Mouse (Mus musculus): ENCODE measurements around the gene Tmem212. TPM values are rescaled to one million over a fixed set of nuclear protein-coding genes. Genes with fewer than 3 reads are reported as not detected.
A peak's percentile ranks its signal among the peaks of the same experiment; 100 is the strongest.

Tmem212 gene
- total RNA-seq, 2 experiments from 2014 or later = not detected

DNA sequence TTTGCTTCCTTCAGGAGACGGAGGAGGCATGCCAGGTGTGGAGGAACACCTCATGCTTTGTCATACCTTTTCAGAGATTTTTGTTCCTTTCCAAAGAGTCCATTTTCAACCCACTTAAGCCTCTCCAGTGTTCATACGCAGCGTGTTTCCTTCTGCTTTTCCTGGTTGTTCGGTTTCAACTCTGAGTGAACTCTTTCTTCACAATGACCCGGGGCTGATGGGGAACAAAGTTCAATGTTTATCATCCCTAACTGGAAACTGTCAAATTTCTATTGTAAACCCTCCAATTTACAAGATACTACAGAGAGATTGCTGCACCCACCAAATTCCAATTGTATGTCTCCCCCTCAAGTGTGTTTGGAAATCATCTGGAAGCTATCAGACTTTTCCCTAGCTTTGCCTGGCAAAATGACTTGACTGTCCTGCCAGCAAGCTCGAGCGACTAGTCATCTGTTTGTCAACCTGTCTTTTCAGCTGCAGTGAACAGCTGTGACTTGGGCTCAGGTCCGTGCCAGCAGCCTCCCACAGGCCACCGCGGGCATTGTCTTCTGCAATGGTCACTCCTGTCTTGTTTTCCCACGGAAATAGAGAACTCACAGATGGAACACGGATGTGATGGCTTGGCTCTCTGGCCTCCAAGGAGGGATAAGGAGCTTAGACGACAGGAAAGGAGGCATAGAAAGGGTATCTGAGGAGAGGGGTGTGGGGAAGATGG, 3.0 kb upstream of the Tmem212 start:
- DNase-seq = peak; percentile 63

DNA sequence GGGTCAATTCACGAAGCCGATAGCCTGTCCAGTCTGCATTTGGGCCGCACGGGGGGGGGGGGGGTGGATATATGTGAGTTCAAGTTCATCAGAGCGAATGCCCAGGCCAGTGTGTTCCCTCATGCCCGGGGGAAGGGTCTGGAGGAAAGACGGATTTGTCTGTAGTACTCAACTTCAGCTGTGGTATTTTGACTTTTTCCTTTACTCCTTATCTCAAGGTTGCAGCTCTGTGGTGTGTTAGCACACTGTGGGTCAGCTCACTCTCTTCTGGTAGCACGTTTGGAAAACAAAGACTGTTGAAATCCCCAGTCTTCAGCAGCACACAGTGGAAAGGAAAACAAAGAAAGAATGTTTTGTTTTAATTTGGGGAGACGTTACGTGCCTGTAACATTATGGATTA, 2.0 kb upstream of the Tmem212 start:
- no peak for DNase-seq

DNA sequence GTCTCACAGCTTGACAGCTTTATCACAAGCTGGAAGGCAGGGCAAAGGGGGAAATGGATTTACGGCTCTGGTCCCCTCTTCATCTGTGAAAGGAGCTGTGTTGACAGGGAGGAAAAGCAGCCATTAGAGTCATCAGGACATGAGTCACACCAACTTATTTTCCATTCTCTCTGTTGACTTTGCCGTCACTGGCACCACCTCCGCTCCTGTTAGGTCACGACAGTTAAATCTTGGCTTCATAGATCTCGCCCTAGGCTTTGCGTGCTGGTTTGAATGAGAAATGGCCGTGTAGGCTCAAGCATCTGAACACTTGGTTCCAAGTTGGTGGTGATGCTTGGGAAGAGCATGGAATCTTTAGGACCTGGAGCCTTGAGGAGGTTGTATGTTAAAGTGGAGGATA, 9.6 kb downstream of the Tmem212 start:
- no peak for DNase-seq

DNA sequence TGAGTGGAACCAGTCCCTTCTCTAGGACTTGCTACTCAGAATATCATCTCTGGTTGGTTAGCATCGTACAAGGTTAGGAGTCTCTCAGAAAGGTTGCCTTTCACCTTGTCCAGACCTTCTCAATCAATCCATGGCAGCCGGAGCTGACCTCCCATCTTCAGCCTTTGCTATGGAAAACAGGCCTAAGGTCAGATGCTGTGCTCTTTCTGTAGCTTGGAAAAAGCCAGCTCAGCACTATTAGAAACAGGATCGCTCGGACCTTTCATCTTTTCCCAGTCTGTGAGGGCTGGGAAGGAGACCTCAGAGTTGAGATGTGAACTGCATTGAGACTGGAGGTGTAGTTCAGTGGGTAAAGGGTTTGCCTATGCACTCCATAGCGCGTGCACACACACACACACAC, 10.6 kb downstream of the Tmem212 start:
- DNase-seq = no peak

DNA sequence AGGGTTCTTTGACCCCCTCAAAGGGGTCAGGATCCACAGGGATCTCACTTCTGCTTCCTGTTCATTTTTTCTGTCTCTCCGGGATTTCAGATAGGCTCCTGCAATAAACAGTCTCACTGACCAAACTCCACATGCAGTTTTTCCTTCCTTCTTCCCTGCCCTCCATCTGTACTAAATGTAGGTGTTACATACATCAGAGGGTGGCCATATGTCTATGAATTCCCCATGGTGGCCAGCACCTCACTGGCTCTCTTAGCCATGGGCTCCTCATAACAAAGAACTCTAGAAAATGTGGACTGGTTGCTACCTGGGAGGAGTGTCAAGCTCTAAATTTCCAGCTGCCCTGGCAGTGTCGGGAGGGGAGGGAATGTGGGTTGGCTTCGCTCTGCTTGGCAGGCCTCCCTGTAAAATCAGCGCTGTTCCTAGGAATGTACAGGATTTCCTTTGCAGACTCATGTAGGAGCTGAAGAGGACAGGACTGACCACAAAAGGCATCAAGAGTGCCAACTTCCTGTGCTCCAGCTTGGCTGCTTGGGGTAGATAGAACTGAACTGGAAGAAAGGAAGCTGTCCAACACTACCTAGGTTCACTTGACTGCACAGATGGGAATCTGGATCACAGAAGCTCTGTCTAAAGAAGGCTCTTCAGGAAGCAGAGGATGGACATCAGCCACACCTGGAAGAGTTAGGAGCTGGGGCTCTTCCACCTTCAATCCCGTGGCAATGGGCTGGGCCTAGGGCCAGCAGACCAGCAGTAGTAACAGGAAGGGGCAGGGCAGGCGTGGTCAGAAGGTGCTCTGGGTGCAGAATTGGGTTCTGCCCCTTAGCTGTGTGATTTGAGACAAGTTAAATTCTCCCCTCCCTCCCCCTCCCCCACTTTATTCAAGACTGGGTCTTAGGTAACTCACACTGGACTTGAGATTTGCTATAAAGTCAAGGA, 14.0 kb downstream of the Tmem212 start:
- DNase-seq = no peak

DNA sequence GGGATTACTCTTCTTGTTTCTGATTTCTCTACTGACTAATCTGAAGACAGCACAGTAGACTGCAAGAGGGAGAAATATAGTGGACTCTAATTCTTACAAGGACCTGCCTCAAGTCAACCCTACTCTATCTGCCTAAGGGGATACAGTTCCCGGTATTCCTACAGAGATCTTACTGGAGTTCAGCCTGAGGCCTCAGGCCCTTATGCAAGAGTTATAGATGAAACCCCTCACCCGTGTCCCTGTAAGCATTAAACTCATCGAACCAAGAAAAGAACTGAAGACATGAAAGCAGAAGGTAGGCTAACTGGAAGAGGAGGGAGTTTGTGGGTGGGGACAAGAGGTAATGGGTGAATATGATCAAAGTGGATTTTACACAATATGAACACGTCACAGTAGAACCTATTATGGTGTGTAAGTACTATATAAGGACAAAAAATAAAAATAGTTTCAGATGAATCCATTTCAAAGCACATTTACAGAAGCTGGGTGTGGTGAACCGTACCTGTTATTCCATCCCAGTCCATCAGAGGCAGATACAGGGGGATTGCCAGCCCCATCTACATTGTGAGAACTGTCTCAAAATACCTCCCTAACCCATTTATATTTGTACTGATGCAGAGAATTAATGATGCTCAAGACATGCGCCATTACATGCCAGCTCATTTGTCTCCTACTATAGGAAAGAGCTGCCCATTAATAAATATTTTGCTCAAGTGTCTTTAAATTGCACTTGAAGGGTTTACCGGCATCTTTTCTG, 17.1 kb downstream of the Tmem212 start:
- no peak for DNase-seq

DNA sequence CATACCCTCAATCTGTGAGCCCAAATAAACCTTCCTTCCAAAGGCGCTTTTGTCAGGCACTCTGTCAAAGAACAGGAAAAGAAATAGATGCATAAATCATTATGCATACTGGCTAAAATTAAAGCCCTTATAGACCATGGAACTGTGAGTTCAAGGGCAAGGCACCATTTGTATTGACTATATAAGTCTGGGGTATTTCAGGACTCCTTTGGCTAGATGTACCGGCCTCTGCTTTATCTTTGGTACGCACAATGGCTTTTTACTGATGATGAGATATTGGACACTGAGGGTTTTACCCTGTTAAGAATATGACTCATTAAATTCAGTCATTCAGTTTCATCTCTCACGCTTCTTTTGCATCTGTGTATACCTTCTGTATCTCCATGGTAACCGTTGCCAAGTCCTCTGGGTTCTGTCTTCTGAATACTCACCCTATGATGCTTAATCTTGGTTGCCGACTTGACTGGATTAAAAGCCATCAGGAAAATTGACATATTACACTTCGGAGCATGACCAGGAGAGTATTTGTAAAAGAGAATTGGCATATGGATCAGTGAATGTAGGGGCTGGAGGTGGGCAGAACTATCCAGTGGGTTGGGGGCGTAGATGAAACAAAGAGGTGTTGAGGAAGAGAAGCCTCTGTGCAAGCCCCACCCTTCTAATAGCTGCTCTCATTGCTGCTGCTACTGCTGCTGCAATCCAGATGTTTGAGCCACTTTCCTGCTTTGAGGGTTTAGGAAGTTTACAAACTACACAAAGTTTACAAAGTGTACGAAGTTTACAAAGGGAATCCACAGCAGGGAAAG, 22.7 kb downstream of the Tmem212 start:
- no peak for DNase-seq

DNA sequence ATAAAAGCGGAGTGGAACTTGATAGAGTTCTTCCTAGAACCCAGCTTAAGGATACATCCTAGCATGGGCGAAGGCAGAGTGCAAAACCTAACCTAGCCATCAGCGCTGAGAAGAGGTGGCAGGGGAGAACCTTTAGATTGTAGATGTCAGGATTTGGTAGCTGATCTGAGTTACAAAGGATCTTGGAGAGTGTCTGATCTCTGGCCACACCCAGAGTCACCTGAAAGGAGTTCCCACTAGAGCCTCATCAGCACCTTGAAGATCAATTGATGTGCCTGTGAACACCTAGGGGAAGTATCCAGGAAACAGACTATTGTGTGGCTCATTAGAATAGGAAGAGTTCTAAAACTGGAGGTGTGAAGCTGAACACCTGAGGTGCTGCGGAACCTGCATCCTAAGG, 23.7 kb downstream of the Tmem212 start:
- DNase-seq = no peak

DNA sequence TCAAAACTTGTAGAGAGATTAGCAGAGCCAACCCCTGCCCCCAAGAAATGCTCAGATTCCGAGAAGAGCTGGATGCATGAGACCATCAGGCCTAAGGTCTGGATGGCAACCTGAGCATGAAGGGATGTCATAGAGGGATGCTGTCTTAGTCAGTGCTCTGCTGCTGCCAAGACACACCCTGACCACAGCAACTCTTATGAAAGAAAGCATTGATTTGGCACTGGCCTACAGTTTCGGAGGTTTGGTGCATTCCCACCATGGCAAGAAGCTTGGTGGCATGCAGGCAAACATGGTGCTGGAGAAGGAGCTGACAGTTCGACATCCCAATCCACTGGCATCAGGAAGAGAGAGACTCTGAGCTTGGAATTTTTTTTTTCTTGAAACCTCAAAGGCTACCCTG, 24.3 kb downstream of the Tmem212 start:
- no peak for DNase-seq

DNA sequence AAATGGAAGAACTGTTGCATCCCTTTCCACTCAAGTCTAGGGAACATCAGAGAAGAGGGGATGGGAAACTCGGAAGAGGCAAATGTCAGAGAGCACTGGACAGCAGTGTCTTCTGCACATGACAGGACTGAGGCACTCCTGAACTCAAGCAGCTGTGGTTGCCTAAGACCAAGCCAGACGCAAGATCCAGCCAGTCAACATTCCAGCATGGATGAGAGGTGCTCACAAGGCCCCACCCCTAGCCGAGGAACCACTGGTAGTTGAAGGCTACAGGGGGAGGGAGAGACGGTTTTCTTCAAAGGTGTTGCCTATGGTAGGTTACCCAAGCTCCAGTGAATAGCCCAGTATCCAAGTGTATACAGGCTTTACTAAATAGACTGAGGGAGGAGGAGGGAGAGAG, 24.8 kb downstream of the Tmem212 start:
- DNase-seq = no peak

DNA sequence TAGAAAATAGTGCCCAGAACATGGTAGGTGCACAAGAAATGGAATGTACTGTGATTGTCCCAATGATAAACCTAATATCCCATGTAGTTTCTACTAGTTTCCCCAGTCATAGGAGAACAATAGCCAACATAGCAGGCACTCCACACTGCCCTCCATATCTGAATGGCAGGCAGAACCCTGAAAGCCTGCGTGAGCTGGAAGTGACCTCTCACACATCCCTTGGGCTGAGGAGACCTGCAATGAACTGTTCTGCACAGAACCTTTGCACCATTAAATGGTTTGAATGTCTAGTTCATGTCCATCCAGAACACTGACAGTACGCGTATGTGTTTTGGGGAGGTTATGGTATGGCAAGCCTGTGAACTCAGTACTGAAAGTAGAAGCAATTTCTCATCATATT, 27.5 kb downstream of the Tmem212 start:
- DNase-seq = no peak

DNA sequence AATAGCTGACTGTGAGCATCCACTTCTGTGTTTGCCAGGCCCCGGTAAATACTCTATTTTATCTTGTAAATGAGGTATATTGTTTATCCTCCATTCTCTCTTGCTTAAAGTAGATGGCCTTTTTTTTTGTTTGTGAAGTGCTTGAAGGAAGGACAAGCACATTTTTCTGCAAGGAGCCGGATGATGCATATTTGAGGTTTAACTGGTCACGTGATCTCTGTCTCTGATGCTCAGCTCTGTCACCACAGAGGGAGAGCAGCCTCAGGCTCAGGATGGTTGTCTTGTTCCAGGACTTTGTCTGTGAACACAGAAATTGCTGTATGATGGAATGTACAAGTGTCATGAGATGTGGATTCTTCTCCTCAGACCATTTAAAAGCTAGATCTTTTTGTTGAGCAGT, 28.4 kb downstream of the Tmem212 start:
- no peak for DNase-seq

DNA sequence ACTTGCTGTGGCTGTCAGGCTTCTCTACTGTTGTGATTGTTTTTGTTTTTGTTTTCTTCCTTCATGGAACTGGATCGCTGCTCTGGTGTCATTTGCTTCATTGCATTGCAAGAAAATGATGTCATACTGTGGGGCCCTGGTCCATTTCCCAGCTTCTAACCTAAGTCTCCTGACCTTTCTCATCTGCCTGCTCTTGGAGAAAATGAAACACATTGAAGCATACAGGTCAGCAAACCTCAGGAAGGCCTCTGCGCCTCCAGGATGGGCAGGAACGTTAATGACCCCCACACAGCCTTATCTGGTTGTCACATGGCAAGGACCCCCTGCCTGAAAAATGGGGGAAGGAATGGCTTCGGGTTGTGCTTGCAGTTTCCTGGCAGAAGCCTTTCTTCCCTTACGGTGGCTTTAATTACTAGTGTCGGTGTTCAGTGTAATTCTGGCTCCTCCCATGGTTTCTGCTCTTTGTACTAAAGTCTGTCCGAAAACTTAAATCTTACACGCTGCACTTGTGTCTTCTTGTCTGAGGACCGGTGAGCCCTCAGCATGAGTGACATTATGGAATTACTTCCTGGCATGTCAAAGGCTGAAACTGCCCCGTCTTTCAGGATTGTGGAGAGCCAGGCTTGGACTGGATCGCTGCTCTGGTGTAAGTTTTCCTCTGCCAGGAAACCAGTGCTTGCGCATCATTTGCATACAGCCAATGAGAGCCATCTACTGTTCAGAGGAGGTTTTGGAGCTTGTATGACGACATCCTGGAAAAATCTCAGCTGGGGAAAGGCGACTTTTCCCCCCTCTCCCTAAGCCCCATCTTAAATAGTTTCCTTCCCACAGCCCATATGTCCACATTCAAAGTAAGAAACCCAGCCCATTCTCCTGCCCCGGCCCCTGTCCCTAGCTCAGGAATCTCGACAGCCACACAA, 33.1 kb downstream of the Tmem212 start:
- peak; percentile 43 for DNase-seq

DNA sequence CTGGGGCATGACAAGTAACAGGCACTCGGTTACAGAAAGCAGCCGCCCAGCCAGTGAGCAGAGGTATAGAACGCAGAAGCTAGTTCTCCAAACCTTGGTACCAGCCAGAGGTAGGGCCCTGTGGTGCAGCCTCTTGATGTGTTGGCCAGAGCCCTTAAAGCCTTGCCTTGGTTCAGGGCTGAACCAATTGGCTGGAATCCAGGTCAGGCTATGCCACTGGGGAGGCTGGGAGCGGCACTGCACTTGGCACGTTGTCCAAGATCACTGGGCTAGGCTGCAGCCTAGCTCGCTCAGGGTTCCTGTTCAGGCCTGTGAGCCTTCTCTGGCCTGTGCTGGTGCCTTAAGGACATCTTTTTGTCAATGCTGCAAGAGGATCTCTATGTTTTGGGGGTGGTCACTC, 34.6 kb downstream of the Tmem212 start:
- peak; percentile 52 for DNase-seq

DNA sequence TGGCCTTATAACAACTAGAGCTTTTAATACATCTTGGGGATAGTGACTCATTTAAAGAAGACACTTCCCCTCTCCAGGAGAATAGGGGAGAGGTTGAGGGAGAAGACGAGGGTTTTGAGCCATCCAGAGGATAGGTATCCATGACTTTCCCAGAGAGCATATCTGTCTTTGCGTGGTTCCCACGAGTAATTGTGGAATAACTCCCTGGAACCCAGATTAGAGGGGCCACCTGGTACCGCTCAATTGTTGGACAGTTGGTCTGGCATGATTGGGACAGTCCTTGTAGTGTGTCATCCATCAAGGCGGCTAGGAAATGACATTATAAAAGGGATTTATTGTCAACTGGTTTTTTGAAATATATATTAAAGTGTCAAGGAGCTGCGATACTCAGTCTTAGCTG, 35.1 kb downstream of the Tmem212 start:
- no peak for DNase-seq

DNA sequence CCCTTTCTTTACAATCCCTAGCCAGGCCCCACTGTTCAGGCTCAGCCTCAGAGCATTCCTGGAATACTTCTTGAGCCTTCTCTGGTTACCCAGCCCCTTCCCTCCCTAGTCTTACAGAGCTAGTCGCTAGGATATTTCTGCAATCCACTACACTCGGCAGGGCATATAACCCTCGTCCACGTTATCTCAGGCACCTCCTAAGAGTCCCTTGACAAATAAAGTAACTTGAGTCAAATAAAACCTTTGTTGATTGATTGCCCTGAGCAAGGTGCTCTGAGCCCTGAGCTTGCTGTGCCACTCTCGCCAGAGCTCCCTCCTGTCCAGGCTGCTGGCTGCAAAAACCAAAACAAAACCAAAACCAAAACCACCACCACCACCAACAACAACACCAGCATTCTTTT, 37.0 kb downstream of the Tmem212 start:
- no peak for DNase-seq

DNA sequence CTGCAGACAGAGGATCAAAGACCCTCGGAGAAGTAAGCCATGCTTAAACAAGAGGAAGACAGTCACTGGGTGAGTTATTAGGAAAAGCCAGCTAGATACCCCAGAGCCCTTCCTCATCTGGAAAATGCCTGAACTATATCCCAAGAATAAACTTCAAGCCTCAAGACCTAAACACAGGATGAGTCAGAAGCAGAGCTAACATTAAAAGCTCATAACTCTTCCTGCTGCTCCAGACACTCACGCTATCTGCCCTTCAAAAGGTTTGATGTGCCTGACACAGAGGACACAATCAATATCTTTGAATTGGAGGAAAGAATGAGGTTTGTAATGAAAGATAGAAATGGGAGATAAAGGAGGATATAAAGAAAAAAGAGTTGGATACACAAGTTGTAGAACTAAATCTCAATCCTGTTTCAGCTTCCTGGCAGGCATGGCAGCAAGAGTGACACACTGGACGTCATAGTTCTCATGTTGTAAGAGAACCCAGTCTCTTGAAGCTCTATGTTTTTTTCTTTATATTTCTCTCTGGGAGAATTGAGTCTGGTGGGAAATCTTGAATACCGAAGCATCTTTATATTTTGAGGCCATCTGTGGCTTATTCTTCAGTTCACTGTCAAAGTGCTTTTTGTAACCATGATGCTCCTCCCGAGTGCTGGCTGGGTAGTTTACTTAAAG, 37.6 kb downstream of the Tmem212 start:
- DNase-seq = no peak

DNA sequence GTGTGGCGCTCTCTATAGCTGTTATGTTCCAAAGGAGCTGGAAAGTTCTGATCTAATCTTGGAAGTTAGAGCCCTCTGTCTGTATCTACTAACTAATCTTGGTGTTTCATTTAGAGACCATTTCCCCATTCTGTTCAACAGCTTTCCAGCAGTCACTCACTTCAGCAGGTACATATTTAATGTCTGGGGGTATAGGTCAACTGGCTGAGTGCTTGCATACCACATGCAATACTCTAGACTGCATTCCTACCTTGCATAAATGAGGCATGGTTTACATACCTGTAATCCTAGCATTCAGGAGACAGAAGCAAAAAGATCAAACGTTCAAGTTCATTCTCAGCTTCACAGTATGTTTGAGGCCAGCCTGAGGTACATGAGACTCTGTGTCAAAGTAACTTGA, 39.9 kb downstream of the Tmem212 start:
- DNase-seq = no peak

DNA sequence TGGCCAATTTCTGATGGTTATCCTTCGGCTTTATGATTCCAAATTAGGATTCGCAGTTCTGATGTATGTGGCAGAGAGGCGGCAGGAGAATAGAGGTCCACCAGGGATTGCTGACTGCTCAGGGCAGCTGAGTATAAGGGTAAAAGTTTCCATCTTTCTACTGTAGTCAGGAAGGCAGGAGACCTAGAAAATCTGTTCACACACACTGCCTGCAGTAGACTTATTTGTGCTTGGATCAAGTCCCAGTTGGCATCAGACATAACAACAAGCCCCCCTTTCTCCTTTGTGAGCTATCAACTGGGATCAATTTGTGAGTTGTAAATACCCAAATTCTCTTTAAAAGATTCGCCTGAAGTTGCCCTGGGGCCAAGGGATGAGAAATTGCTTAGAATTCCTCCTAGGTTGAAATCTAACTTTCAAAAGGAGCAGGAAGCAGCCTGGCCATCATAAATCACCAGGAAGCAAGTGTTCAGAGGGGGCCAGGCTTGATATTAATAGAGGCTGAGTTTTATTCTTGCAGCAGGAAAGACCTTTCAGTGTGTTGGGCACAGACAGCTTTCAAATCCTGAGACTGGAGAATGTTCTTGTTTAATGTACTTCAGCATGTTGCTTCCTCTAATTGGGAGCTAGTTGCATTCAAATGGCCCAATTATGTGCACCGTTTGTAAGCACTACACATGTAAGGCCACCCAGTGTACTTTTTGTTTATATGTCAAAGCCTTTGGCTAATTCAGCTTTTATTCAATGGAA, 41.6 kb downstream of the Tmem212 start:
- DNase-seq = no peak

DNA sequence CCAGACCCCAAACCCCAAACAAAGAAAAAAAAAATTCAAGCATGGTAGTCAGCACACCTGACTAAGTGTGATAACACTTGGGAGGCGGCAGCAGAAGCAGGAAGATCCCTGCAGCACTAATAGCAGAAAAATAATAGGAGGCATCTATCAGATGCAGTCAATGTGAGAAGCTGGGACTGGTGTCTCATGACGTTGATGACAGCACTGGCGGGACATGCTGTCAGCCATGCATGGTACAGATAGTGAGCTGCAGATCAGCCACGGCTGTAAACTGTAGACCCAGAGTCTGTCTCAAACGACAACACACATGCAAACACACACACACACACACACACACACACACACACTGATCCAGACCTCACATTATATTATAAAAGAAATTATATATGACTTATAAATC, 52.9 kb downstream of the Tmem212 start:
- DNase-seq = no peak
